Mouse (Mus musculus): ENCODE data around the gene Frmd8. TPM values are rescaled to one million over a fixed set of nuclear protein-coding genes. Genes with fewer than 3 reads are reported as not detected.

The Frmd8 gene
- polyA plus RNA-seq (2014; fragmentation: Nextera tagmentation; extraction: Ambion mirVana), result 15.8 and 17.6 TPM in 2 replicates

DNA sequence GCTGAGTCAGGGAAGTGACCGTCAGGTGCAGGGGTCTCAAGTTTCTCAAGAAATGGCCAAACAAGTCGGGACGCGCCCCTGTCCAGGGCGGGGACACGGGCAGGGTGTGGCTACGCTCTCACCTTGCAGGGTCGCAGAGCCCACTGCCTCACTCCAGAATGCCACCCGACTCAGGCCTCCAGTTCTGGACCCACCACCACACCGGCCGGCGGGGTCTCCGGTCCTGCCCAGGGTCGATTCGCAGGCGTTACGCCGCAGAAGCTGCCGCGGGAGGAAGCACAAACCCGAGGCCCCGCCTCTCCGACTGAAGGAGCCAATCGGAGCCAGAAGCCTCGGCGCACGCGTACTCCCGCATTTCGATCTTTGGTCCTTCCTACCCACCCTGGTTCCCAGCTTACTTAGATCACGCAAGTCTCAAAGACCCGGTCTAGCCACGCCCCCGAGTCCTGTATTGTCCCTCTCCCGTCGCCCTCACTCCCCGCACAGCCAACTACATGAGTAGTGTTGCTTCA lies at the start of gene Frmd8:
TSS of gene Frmd8 (minus strand) at position 306 of the 512 bp plus-strand sequence.
- H3K4me2 ChIP-seq (ENCODE audit: low read depth, low read length), result peak within 1 kb of the TSS; percentile 78
- DNase-seq (ENCODE audit: low spot score), result peak; percentile 98
- ATAC-seq (replicated peaks; ENCODE audit: insufficient number of reproducible peaks, low FRiP score, low TSS enrichment, low read depth), result peak; percentile 68
- no peaks in the 10 kb centered on the region for H3K36me3 ChIP-seq (replicated peaks; ENCODE audit: control insufficient read depth, insufficient read depth, low read depth, low read length)
- WGBS, result under 1% methylated on average over 37 of the region's 37 CpGs
- no peaks in the 10 kb centered on the region for H3K9me3 ChIP-seq (replicated peaks; ENCODE audit: control insufficient read depth, low read length)
- H3K9ac ChIP-seq (replicated peaks; ENCODE audit: low read length), result peak within 1 kb of the TSS; percentile 81
- peak within 1 kb of the TSS; percentile 75 for H3K4me3 ChIP-seq (ENCODE audit: low read depth, low read length)
- no peaks in the 10 kb centered on the region for H3K27me3 ChIP-seq (ENCODE audit: control insufficient read depth, insufficient read depth, low read length)
- 0 out of 2 replicates have a peak within 1 kb of the TSS, but pooled peaks have one; percentile 13 for H3K27ac ChIP-seq (replicated peaks; ENCODE audit: low read depth, low read length)
- H3K4me1 ChIP-seq (ENCODE audit: control insufficient read depth, insufficient read depth, low read length), result peaks cover 10% of the 10 kb centered on the region

DNA sequence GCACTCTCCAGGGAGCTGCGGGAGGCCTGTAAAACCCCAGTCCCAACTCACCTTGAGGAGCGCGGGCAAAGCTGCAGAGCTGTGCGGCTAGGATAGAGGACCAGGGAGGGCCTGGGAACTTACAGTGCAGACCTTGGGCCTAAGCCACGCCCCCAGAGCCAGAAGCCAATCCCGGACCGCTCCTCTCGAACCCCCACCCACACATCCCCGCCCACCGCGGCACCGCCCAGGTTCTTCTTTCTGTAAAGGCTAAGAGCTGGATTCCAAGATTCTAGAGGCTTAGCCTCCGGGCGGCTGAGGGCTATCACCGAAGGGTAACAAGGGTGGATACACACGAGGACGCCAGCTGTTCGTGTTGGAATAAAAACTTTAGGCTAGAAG lies 49.6 kb upstream of the Frmd8 start, which contains the start of gene Cdc42ep2:
TSS of gene Cdc42ep2 (minus strand) at position 104 of the 381 bp plus-strand sequence.
- Histone ChIP-seq H3K4me3 (ENCODE audit: low read depth, low read length) (peak within 1 kb of the TSS; percentile 50), H3K36me3 (replicated peaks; ENCODE audit: control insufficient read depth, insufficient read depth, low read depth, low read length) (no peaks in the 10 kb centered on the region), H3K4me2 (ENCODE audit: low read depth, low read length) (peak within 1 kb of the TSS; percentile 98), H3K4me1 (ENCODE audit: control insufficient read depth, insufficient read depth, low read length) (no peaks in the 10 kb centered on the region; the same call in 1 of the 2 replicates), H3K9ac (replicated peaks; ENCODE audit: low read length) (peak within 1 kb of the TSS; percentile 48), H3K27ac (replicated peaks; ENCODE audit: low read depth, low read length) (no peak within 1 kb of the TSS), H3K27me3 (ENCODE audit: control insufficient read depth, insufficient read depth, low read length) (peaks cover 4% of the 10 kb centered on the region; the same call in 1 of the 2 replicates), H3K9me3 (replicated peaks; ENCODE audit: control insufficient read depth, low read length) (no peaks in the 10 kb centered on the region)
- peak; percentile 93 for ATAC-seq (replicated peaks; ENCODE audit: insufficient number of reproducible peaks, low FRiP score, low TSS enrichment, low read depth)
- peak; percentile 96 for DNase-seq (ENCODE audit: low spot score)
- 0% methylated on average over 18 of the region's 18 CpGs for WGBS

- Histone ChIP-seq H3K27me3 (ENCODE audit: control insufficient read depth, insufficient read depth, low read length) (peaks cover 4% of the 10 kb centered on the region; the same call in 1 of the 2 replicates), H3K36me3 (replicated peaks; ENCODE audit: control insufficient read depth, insufficient read depth, low read depth, low read length) (no peaks in the 10 kb centered on the region), H3K4me2 (ENCODE audit: low read depth, low read length) (peak overlapping the region; percentile 98), H3K9me3 (replicated peaks; ENCODE audit: control insufficient read depth, low read length) (no peaks in the 10 kb centered on the region), H3K4me3 (ENCODE audit: low read depth, low read length) (peak overlapping the region; percentile 50), H3K27ac (replicated peaks; ENCODE audit: low read depth, low read length) (no peak overlapping the region), H3K9ac (replicated peaks; ENCODE audit: low read length) (peak overlapping the region; percentile 48), H3K4me1 (ENCODE audit: control insufficient read depth, insufficient read depth, low read length) (no peaks in the 10 kb centered on the region; the same call in 1 of the 2 replicates)
- under 1% methylated on average over 38 of the region's 38 CpGs for WGBS
- peak; percentile 95 for DNase-seq (ENCODE audit: low spot score)
- peak; percentile 74 for ATAC-seq (replicated peaks; ENCODE audit: insufficient number of reproducible peaks, low FRiP score, low TSS enrichment, low read depth)
These were observed 49.1 kb upstream of the Frmd8 start for GRCm38 (mm10) chr19:5923990-5924712.

GRCm38 (mm10) chr19:5922963-5923362 lies 47.9 kb upstream of the Frmd8 start:
- no peaks in the 10 kb centered on the region for H3K9me3 ChIP-seq (replicated peaks; ENCODE audit: control insufficient read depth, low read length)
- WGBS, result 92% methylated on average over 3 of the region's 3 CpGs
- H3K27ac ChIP-seq (replicated peaks; ENCODE audit: low read depth, low read length), result no peak overlapping the region
- no peaks in the 10 kb centered on the region for H3K36me3 ChIP-seq (replicated peaks; ENCODE audit: control insufficient read depth, insufficient read depth, low read depth, low read length)
- ATAC-seq (replicated peaks; ENCODE audit: insufficient number of reproducible peaks, low FRiP score, low TSS enrichment, low read depth) (no peak), DNase-seq (ENCODE audit: low spot score) (no peak)
- H3K4me3 ChIP-seq (ENCODE audit: low read depth, low read length), result no peak overlapping the region
- H3K4me2 ChIP-seq (ENCODE audit: low read depth, low read length), result no peak overlapping the region
- H3K4me1 ChIP-seq (ENCODE audit: control insufficient read depth, insufficient read depth, low read length), result no peaks in the 10 kb centered on the region; the same call in 1 of the 2 replicates
- H3K27me3 ChIP-seq (ENCODE audit: control insufficient read depth, insufficient read depth, low read length), result peaks cover 4% of the 10 kb centered on the region; the same call in 1 of the 2 replicates
- no peak overlapping the region for H3K9ac ChIP-seq (replicated peaks; ENCODE audit: low read length)

DNA sequence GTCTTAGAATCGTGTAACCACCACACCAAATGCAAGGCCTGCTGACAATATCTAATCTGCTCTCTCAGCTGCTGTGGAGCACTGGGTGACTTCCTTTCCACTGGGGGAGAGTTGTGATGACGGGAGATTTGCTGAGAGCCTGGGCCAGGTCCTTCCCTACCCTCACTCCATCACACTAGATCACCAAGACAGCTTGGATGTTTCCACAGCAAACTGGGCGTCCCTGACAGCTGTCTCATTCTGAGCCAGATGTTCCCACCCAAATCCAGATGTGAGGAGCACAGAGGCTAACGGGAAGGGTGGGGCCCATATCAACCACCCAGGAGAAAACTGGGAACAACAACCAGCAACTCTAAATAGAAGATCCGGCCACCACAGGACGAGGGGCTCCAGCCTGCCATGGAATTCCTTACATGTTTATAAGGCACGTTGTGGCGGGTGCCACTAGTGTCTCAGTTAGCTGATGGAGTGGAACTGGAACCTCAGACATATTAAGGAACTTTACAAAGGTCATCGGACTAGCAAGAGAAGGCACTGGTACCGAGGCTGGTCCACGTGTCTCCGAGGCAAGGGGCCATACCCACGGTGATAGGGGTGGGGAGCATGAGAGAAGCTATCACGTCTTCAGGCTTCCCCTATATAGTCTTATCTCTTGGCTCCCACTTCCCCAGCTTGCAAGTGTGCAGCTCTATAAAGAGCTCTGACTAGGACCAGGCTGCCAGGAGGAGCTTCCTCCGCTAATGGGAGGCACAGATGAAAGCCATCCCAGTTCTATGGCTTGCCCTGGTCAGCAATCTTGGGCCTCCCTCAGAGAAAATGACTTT lies 47.3 kb upstream of the Frmd8 start:
- Histone ChIP-seq H3K27me3 (ENCODE audit: control insufficient read depth, insufficient read depth, low read length) (peaks cover 4% of the 10 kb centered on the region; the same call in 1 of the 2 replicates), H3K4me1 (ENCODE audit: control insufficient read depth, insufficient read depth, low read length) (no peaks in the 10 kb centered on the region; the same call in 1 of the 2 replicates), H3K4me2 (ENCODE audit: low read depth, low read length) (no peak overlapping the region), H3K9me3 (replicated peaks; ENCODE audit: control insufficient read depth, low read length) (no peaks in the 10 kb centered on the region), H3K4me3 (ENCODE audit: low read depth, low read length) (no peak overlapping the region), H3K36me3 (replicated peaks; ENCODE audit: control insufficient read depth, insufficient read depth, low read depth, low read length) (no peaks in the 10 kb centered on the region), H3K27ac (replicated peaks; ENCODE audit: low read depth, low read length) (no peak overlapping the region), H3K9ac (replicated peaks; ENCODE audit: low read length) (no peak overlapping the region)
- WGBS, result 77% methylated on average over 15 of the region's 15 CpGs
- no peak for ATAC-seq (replicated peaks; ENCODE audit: insufficient number of reproducible peaks, low FRiP score, low TSS enrichment, low read depth)
- no peak for DNase-seq (ENCODE audit: low spot score)

DNA sequence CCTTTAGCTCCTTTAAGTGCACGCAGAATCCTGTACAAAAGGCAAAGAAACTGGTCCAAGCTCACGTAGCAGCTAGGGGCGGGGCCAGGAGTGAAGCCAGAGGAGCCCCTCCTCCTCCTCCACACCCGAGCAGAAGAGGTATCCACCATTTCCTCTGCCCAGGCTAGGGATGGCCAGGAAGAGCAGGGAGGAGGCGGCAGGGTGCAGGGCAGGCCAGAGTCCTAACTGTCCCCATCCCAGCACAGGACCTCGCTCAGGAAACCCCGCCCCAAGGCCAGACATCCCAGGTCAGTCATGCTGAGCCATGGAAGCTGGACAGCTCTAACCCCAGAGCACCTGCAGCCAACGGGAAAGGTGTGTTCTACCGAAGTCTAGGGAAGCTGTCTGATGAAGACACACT lies 46.6 kb upstream of the Frmd8 start:
- ATAC-seq (replicated peaks; ENCODE audit: insufficient number of reproducible peaks, low FRiP score, low TSS enrichment, low read depth), result no peak
- Histone ChIP-seq H3K4me3 (ENCODE audit: low read depth, low read length) (no peak overlapping the region), H3K9me3 (replicated peaks; ENCODE audit: control insufficient read depth, low read length) (no peaks in the 10 kb centered on the region), H3K4me1 (ENCODE audit: control insufficient read depth, insufficient read depth, low read length) (no peaks in the 10 kb centered on the region; the same call in 1 of the 2 replicates), H3K27me3 (ENCODE audit: control insufficient read depth, insufficient read depth, low read length) (peaks cover 4% of the 10 kb centered on the region; the same call in 1 of the 2 replicates), H3K9ac (replicated peaks; ENCODE audit: low read length) (peak overlapping the region; percentile 23), H3K4me2 (ENCODE audit: low read depth, low read length) (no peak overlapping the region), H3K27ac (replicated peaks; ENCODE audit: low read depth, low read length) (no peak overlapping the region), H3K36me3 (replicated peaks; ENCODE audit: control insufficient read depth, insufficient read depth, low read depth, low read length) (no peaks in the 10 kb centered on the region)
- 16% methylated on average over 9 of the region's 9 CpGs for WGBS
- peak; percentile 39 for DNase-seq (ENCODE audit: low spot score)

DNA sequence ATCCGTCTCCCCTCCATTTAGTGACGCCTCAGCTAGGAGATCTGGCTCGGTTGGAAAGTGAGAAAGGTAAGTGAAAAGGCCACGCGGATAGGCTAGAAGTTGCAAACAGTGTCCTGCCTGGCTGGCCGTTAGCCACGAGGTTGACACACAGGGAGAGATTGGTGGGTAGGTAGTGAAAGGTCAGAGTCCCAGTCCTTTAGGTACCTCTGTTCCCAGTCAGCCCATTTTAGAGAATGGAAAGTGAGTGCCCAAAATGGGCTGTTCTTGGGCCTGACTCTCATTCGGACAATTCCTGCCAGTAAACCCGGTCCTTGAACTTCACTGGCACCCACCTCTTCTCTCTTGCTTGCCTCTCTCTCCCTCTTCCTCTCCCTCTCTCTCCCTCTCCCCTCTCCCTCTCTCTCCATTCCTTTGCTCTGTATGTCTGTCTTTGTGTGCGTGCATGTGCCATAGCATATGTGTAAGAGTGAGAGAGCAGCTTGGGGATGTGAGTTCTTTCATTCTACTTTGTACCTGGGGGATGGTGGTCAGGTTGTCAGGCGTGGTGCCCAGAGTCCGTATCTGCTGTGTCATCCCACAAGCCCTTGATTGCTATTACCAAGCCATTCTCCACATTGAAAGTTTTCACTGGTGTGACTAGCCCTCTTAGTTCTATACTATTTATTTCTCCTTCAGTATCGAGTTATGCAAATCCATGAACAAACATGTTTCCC lies 38.1 kb upstream of the Frmd8 start, which contains the start of gene Dpf2:
TSS of gene Dpf2 (minus strand) at position 4 of the 713 bp plus-strand sequence.
- Histone ChIP-seq H3K4me1 (ENCODE audit: control insufficient read depth, insufficient read depth, low read length) (peaks cover 2% of the 10 kb centered on the region; the same call in 1 of the 2 replicates), H3K4me2 (ENCODE audit: low read depth, low read length) (peak within 1 kb of the TSS; percentile 66), H3K27me3 (ENCODE audit: control insufficient read depth, insufficient read depth, low read length) (no peaks in the 10 kb centered on the region), H3K27ac (replicated peaks; ENCODE audit: low read depth, low read length) (peak within 1 kb of the TSS; percentile 75), H3K4me3 (ENCODE audit: low read depth, low read length) (peak within 1 kb of the TSS; percentile 100), H3K9ac (replicated peaks; ENCODE audit: low read length) (peak within 1 kb of the TSS; percentile 98), H3K9me3 (replicated peaks; ENCODE audit: control insufficient read depth, low read length) (no peaks in the 10 kb centered on the region), H3K36me3 (replicated peaks; ENCODE audit: control insufficient read depth, insufficient read depth, low read depth, low read length) (no peaks in the 10 kb centered on the region; the same call in 1 of the 2 replicates)
- 21% methylated on average over 13 of the region's 13 CpGs for WGBS
- peak; percentile 22 for DNase-seq (ENCODE audit: low spot score)
- ATAC-seq (replicated peaks; ENCODE audit: insufficient number of reproducible peaks, low FRiP score, low TSS enrichment, low read depth), result peak; percentile 16

All from embryonic facial prominence, embryonic 11.5 days (tissue).